Mouse (Mus musculus) layer of hippocampus, adult 9-11 months (tissue): ENCODE measurements around the gene Gclm.

Experiments used
- DNase-seq: peaks from one replicate; pipeline ENCODE4 v3.0.0; 2022

Gclm gene

GRCm38 (mm10) chr3:122293223-122293953 is 48.0 kb downstream of the Gclm start:
- DNase-seq = no peak

- peak; percentile 97 for DNase-seq
Observed at GRCm38 (mm10) chr3:122293954-122294850, 48.8 kb downstream of the Gclm start, which contains the start of gene Bcar3. Gene Bcar3, plus strand, starts transcription at chr3:122294136.

GRCm38 (mm10) chr3:122295511-122295910 is 50.2 kb downstream of the Gclm start:
- DNase-seq = peak; percentile 66

GRCm38 (mm10) chr3:122296979-122297378 is 51.6 kb downstream of the Gclm start:
- DNase-seq = no peak

- DNase-seq = peak; percentile 89
Observed at GRCm38 (mm10) chr3:122300983-122301919, 55.9 kb downstream of the Gclm start.

GRCm38 (mm10) chr3:122304560-122304959 is 59.2 kb downstream of the Gclm start:
- no peak for DNase-seq

- no peak for DNase-seq
Observed at GRCm38 (mm10) chr3:122307894-122308671, 62.7 kb downstream of the Gclm start.

GRCm38 (mm10) chr3:122308981-122309380 is 63.6 kb downstream of the Gclm start:
- no peak for DNase-seq

- peak; percentile 56 for DNase-seq
Observed at GRCm38 (mm10) chr3:122312078-122312477, 66.7 kb downstream of the Gclm start.

GRCm38 (mm10) chr3:122312936-122313629 is 67.7 kb downstream of the Gclm start:
- no peak for DNase-seq

GRCm38 (mm10) chr3:122313936-122314335 is 68.6 kb downstream of the Gclm start:
- DNase-seq = no peak

GRCm38 (mm10) chr3:122316621-122317020 is 71.3 kb downstream of the Gclm start:
- DNase-seq = no peak

GRCm38 (mm10) chr3:122317339-122317738 is 72.0 kb downstream of the Gclm start:
- no peak for DNase-seq
